Mouse (Mus musculus) C2C12 (cell line): ENCODE measurements at regions not wholly inside any gene's neighbourhood (a gene's known extent, or its start where the extent isn't known, plus 50 kb on each side); places are given as distances from the start of the nearest gene placed in this dataset.

Source experiments
- CTCF ChIP-seq: IDR thresholded peaks from one replicate; pipeline ENCODE4 v1.5.1; 2011; ENCODE audit not compliant: control insufficient read depth, insufficient read depth, insufficient read length
- FOSL1 ChIP-seq: IDR thresholded peaks from one replicate; pipeline ENCODE4 v1.8.0; 2011; ENCODE audit warnings: mild to moderate bottlenecking, low read length; ENCODE audit not compliant: poor library complexity, insufficient read depth, severe bottlenecking
- MYOD1 ChIP-seq: IDR thresholded peaks from one replicate; pipeline ENCODE4 v1.6.1; 2011; ENCODE audit warnings: low read depth; ENCODE audit not compliant: control insufficient read depth, insufficient read length
- MYOG ChIP-seq: IDR thresholded peaks from one replicate; pipeline ENCODE4 v1.6.1; 2011; ENCODE audit not compliant: control insufficient read depth, insufficient read length; ENCODE audit errors: extremely low read depth
- USF1 ChIP-seq: IDR thresholded peaks from one replicate; pipeline ENCODE4 v1.6.1; 2011; ENCODE audit warnings: low read depth, mild to moderate bottlenecking, control low read depth, moderate library complexity

GRCm38 (mm10) chr5:133172686-133173085 is 629.5 kb upstream of the Auts2 start:
- TF ChIP-seq CTCF (no peak), MYOG (no peak), FOSL1 (no peak), MYOD1 (no peak), USF1 (no peak)
